Mouse (Mus musculus) heart, postnatal 0 days (tissue): ENCODE measurements at regions not wholly inside any gene's neighbourhood (a gene's known extent, or its start where the extent isn't known, plus 50 kb on each side); places are given as distances from the start of the nearest gene placed in this dataset.

Source experiments
- CTCF ChIP-seq: IDR thresholded peaks from 2 replicates; pipeline ENCODE4 v1.5.1; 2016; ENCODE audit warnings: antibody characterized with exemption, control low read depth, low read depth
- EP300 ChIP-seq: IDR thresholded peaks from 2 replicates; pipeline ENCODE4 v1.6.1; 2016; ENCODE audit warnings: antibody characterized with exemption, low read depth

GRCm38 (mm10) chr4:131120680-131121079 lies 176.5 kb downstream of the Matn1 start:
- TF ChIP-seq CTCF (no peak), EP300 (no peak)
